Mouse (Mus musculus) adrenal gland (tissue): ENCODE results near the gene Heatr1.

ENCODE experiments used
- intact Hi-C: fragments of 180-260 bp; cut with DNase I; formaldehyde crosslinking; loops from one replicate; pipeline ENCODE4 v1.15.1; 2025
- long read RNA-seq, 2 experiments: library from polyadenylated mRNA; unstranded; transcript quantifications; one replicate each; pipeline ENCODE4 v2.0.0; 2020; ENCODE audit warnings: borderline replicate concordance in 1 of 2; ENCODE audit not compliant: insufficient replicate concordance in 1 of 2

Gene Heatr1
- long read RNA-seq, experiment 1, partial matches to known transcripts = 9 of 9 reads
- long read RNA-seq, experiment 1, other reads (novel, unspliced or antisense) = 0 of 9 reads
- long read RNA-seq, experiment 2, partial matches to known transcripts = 15 of 16 reads
- long read RNA-seq, experiment 2, other reads (novel, unspliced or antisense) = 1 of 16 reads

GRCm38 (mm10) chr13:12394609-12395505 lies at the start of gene Heatr1:
TSS of gene Heatr1 (plus strand) at chr13:12395027.
- intact Hi-C loops = loop anchor here (5.0 kb wide), 1 partner anchor 67 kb away; the partner anchor contains the start of gene Lgals8

- intact Hi-C loops = no loop called here
Observed at GRCm38 (mm10) chr13:12346837-12347236, 48.0 kb upstream of the Heatr1 start.

GRCm38 (mm10) chr13:12349197-12349824 lies 45.5 kb upstream of the Heatr1 start:
- intact Hi-C loops = no loop called here

DNA sequence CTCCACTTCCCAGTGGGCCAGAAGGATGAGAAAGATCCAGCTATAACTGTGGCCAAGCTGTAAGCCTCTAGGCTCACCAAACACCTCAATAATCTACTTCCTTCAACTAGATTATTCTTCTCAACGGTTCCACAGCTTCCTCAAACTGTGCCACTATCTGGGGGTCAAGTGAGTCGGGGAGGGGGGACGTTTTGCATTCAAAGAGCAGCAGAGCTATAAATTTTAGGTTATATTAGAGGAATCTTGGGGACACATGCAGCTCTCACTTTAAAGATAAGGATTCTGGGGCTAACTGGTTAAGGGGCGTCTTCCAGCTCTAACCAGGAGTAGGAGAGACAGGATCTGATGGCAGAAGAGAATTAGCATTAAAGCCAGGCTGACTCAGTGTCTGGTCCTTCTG lies 38.6 kb upstream of the Heatr1 start:
- intact Hi-C loops = no loop called here

DNA sequence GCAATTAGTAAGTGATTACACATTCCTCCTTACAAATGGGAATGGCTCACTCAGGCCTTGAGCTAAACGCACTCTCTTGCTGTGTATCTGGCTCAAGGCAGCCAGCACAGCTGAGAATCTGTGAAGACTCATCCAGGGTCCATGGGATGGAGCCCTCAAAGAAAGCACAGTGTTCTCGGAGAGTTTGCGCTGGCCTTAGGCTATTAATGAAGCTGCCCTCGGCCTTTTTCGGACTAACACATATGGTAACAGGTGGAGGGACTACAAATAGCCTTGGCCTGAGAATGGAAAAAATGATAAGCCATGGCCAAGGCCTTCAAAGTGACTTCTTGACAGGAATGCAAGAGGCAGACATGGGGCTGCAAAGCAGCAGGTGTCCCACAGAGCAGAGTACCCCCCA lies 37.3 kb upstream of the Heatr1 start:
- intact Hi-C loops = no loop called here

- intact Hi-C loops = no loop called here
Observed at GRCm38 (mm10) chr13:12361486-12361885, 33.3 kb upstream of the Heatr1 start.

DNA sequence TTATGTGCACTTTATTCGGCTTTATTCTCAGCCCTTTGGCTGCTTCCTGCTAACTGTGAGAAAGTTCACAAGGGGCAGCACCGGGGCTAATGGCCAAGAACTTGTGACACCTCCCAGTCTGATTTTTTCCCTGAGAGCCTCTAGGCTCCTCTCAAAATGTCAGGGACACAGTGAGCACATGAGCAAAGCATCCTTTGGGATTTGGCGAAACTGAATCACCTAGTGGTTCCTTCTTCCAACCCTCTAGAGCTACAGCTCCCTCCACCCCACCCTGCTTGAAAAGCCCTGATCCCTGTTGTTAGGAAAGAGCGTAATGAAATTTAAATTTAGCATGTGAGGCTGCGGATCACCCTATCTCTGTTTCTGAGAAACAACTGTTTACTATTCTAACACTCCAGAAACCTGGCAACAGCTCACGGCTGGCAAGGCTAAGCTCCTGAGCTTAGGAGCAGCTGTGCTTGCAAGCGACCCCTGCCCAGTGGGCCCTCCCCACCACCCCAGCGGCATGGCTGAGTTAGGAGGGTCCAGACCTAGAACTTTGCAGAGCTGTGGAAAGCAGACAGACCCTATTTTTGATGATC lies 25.7 kb upstream of the Heatr1 start:
- intact Hi-C loops = no loop called here

DNA sequence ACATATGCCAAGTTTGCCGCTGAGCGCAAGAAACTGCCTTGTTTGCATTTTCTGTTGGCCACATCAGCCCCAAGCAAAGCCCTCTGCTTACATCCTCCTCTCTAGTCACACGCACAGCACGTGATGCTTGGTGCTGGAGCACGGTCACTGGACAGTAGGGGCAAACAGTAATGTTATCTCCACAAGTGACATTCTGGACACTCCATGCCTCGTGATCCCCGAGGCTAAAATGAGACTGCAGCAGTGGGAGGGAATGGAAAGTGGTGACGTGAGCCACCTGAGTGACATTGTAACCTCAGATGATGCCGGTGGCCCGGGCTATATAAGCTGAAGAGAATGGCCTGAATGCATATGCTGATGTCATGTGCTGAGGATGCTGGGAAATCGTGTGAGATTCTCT lies 24.9 kb upstream of the Heatr1 start:
- intact Hi-C loops = no loop called here

DNA sequence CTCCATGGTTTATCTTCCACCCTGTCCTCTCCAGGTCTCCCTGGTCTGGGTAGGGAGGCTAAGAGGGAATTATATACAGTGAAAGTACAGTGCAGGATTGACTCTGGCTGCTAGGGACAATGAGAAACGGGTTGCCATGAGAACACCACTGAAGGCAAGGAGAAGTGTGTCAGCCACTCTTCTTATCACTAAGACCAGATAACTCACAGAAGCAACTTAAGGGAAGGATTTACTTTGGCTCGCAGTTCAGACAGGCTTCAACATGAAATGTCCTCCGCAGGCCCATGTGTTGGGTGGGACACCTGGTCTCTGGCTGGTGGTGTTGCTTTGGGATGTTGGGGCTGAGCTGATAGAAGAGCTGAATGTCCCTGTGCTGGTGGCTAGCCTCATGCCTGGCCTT lies 22.1 kb upstream of the Heatr1 start:
- intact Hi-C loops = no loop called here

DNA sequence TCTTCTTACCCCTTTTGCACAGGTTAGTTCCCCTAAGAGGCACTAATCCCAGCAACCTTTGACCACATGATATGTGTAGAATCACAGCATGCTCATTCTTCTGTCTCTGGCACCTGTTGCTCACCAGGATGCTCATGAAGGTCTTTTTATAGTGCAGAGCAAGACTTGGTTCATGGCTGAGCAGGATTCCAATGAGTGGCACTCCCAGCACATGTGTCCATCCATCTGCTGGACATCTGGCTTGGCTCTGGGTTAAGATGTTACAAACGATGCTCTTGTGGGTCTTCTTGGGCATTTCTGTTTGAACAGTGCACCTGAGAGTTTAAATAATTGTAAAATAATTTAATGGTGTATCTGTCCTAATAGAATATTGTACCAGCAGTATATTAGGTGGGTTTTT lies 18.0 kb upstream of the Heatr1 start:
- intact Hi-C loops = no loop called here

GRCm38 (mm10) chr13:12384796-12385195 lies 10.0 kb upstream of the Heatr1 start:
- intact Hi-C loops = loop anchor here (5.0 kb wide), 1 partner anchor 172 kb away; no protein-coding TSS in a partner anchor

DNA sequence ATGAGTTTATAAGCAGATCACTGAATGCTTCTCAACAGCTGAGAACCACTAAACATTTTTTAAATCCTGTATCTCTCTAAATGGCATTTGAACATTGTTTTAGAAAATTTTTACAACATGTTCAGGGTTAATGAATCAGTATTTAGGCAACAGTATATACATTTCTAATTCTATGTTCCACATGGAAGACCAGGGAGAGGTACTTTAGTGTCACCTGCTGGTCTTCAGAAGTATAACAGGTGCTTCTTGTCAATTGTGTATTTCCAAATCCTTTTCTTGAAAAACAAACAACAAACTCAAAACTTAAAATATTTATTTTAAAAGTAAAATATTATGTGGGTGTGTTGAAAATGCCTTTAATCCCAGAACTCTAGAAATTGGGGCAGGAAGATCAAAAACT lies 8.5 kb upstream of the Heatr1 start:
- intact Hi-C loops = loop anchor here (1.0 to 5.0 kb wide), 2 partner anchors 90 to 174 kb away; no protein-coding TSS in a partner anchor

GRCm38 (mm10) chr13:12395571-12395970 lies 744 bp downstream of the Heatr1 start:
- intact Hi-C loops = loop anchor here (5.0 kb wide), 1 partner anchor 67 kb away; the partner anchor contains the start of gene Lgals8

GRCm38 (mm10) chr13:12408343-12409066 lies 13.7 kb downstream of the Heatr1 start:
- intact Hi-C loops = no loop called here

DNA sequence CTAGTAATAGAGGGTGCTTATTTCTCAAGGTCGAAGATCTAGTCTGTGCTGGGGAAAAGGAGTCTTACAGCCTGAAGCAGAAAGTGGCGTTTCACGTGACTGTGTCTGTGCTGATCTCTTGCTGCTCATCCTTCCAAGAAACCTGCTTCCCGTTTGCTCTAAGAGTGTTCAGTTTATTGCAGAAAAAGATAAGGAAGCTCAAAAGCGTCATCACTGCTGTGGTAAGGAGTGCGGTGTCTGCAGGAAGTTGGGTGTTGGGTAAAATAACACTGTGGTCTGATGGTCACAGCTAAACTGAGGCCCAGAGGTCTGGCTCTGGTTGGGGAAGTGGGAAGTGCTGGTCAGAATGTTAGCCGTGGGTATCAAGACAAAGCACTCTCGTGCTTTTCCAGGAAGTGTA lies 17.2 kb downstream of the Heatr1 start:
- intact Hi-C loops = no loop called here

GRCm38 (mm10) chr13:12420596-12420995 lies 25.8 kb downstream of the Heatr1 start:
- intact Hi-C loops = loop anchor here (5.0 kb wide), 1 partner anchor 37 kb away; no protein-coding TSS in a partner anchor

- intact Hi-C loops = no loop called here
Observed at GRCm38 (mm10) chr13:12428556-12428955, 33.7 kb downstream of the Heatr1 start.

GRCm38 (mm10) chr13:12433843-12434242 lies 39.0 kb downstream of the Heatr1 start:
- intact Hi-C loops = no loop called here

DNA sequence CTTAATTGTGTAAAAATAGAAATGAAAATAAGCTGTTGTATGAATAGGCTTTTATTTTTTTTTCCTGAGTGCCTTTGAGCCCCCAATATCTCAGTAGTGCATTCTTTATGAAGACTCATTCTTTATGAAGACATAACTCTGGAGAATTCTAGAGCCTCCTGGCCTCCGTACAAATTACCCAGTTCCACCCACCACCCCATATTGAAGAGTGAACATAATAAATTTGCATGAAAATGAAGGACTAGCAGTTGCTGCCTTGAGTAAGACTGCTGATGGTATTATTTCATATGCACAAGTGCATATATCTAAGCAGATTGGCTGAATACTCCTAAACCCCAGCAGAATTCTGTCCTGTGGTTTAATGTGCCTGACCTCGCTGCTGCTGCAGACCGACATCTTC lies 44.8 kb downstream of the Heatr1 start:
- intact Hi-C loops = no loop called here

- intact Hi-C loops = no loop called here
Observed at GRCm38 (mm10) chr13:12440813-12441212, 46.0 kb downstream of the Heatr1 start.
